Mouse (Mus musculus) lung, postnatal 0 days (tissue): ENCODE data around the gene Car11.

Experiments
- CTCF ChIP-seq: IDR thresholded peaks from 2 replicates; pipeline ENCODE4 v1.5.1; 2016; ENCODE audit warnings: antibody characterized with exemption, mild to moderate bottlenecking
- EP300 ChIP-seq: IDR thresholded peaks from 2 replicates; pipeline ENCODE4 v1.6.1; 2016; ENCODE audit warnings: antibody characterized with exemption, mild to moderate bottlenecking, control low read depth

DNA sequence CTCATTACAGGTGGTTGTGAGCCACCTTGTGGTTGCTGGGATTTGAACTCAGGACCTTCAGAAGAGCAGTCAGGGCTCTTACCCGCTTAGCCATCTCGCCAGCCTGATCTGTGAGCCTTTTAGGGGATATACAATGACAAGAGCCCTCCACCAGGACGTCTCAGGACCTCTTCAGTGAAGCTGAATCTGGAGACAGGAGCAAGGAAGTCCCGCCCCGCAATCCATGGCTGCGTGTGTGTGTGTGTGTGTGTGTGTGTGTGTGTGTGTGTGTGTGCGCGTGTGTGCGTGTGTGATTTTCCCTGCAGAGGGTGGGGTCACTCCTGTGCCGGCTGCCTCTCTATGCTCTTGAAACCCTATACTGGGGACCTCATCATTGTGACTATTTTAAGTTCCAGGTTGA is 40.2 kb downstream of the Car11 start:
- TF ChIP-seq CTCF (no peak), EP300 (no peak)
